Mouse (Mus musculus): ENCODE data around the gene Gm9507.

DNA sequence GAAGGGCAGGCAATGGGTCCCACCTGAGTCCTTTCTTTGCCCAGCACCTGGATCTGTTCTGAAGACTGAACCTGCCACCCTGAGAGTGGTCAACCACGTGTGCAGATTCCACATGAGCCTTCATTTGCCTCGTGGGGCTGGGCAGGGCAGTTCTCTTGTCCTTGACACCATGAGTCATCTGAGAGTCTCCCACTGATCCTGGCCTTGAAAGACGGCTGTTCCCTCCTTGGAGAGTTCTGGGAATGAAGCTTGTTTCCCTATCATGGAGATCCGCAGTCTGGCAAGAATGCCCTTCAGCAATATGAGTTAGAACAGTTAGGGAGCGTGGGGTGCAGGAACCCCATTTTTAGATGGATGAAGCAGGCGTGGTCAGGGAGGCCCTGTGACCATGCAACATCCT lies 27.4 kb upstream of the Gm9507 start:
- TF ChIP-seq CTCF (IDR thresholded peaks at IDR 0.05; ENCODE audit: low read depth, low read length), result no peak
- no peak for TF ChIP-seq POLR2A (IDR thresholded peaks at IDR 0.05; ENCODE audit: extremely low read depth, insufficient read depth, low read length)

Measured in liver, adult 2 months (tissue).